Comparison of ENCODE assay signal across 17 mouse cellular contexts in genomic region chr2:143500845-143501244, GRCm38 (mm10). TPM values are rescaled to one million over a fixed set of nuclear protein-coding genes. Genes with fewer than 3 reads are reported as not detected.
DNase-seq lines count a peak whose midpoint lies in the region; ATAC-seq and TF ChIP-seq lines count a peak whose summit lies in the region.
"Had no signal": no experiment of that assay in that cellular context is flagged by ENCODE, and none has a peak within 500 bp of the region (broad histone marks: within the 10 kb centered on the region; RNA-seq: fewer than 3 reads in every experiment).

No protein-coding gene starts in this region.

- H3K4me3 ChIP-seq in hindbrain, postnatal 0 days (ENCODE audit: low read length) = no peak overlapping the region
- no peak overlapping the region for H3K4me3 ChIP-seq in hindbrain, embryonic 11.5 days (ENCODE audit: low read depth, low read length)
- H3K4me3 ChIP-seq in testis, adult 2 months (ENCODE audit: control insufficient read depth, low read depth, low read length) = peak overlapping the region; percentile 31
- H3K4me3 ChIP-seq: erythroblast, embryonic 14.5 days; heart, adult 2 months; kidney, embryonic 15.5 days; limb, embryonic 10.5 days; myocyte had no signal

- no peaks in the 10 kb centered on the region for H3K36me3 ChIP-seq in hindbrain, postnatal 0 days (ENCODE audit: insufficient read depth, low read length)
- no peaks in the 10 kb centered on the region for H3K36me3 ChIP-seq in hindbrain, embryonic 11.5 days (ENCODE audit: control insufficient read depth, insufficient read depth, low read length)
- H3K36me3 ChIP-seq in testis, adult 2 months (ENCODE audit: control insufficient read depth, insufficient read depth, low read length) = no peaks in the 10 kb centered on the region
- H3K36me3 ChIP-seq: kidney, embryonic 15.5 days; limb, embryonic 10.5 days had no signal

- H3K27ac ChIP-seq in hindbrain, postnatal 0 days = no peak overlapping the region
- no peak overlapping the region for H3K27ac ChIP-seq in hindbrain, embryonic 11.5 days (ENCODE audit: low read depth, low read length)
- H3K27ac ChIP-seq in testis, adult 2 months (ENCODE audit: control insufficient read depth, insufficient read depth, low read depth, low read length) = no peak overlapping the region
- H3K27ac ChIP-seq: heart, adult 2 months; kidney, embryonic 15.5 days; limb, embryonic 10.5 days; liver, embryonic 14.5 days had no signal

- TF ChIP-seq CTCF in hindbrain, postnatal 0 days (IDR thresholded peaks at IDR 0.05; ENCODE audit: low read depth) = no peak
- TF ChIP-seq CTCF in testis, adult 2 months (IDR thresholded peaks at IDR 0.05; ENCODE audit: control insufficient read depth, insufficient read depth, insufficient replicate concordance, low read depth, low read length) = no peak

- H3K27me3 ChIP-seq in hindbrain, postnatal 0 days (ENCODE audit: insufficient read depth, low read length) = no peaks in the 10 kb centered on the region
- no peaks in the 10 kb centered on the region for H3K27me3 ChIP-seq in hindbrain, embryonic 11.5 days (ENCODE audit: control insufficient read depth, insufficient read depth, low read length)
- H3K27me3 ChIP-seq in testis, adult 2 months (ENCODE audit: control insufficient read depth, insufficient read depth, low read length) = no peaks in the 10 kb centered on the region
- H3K27me3 ChIP-seq: kidney, embryonic 15.5 days had no signal

- DNase-seq in hindbrain, postnatal 0 days (ENCODE audit: low spot score) = peak; percentile 79
- no peak for DNase-seq in hindbrain, embryonic 11.5 days (ENCODE audit: low spot score)
- DNase-seq in testis, postnatal 10 days (ENCODE audit: low spot score) = no peak
- peak; percentile 18 for DNase-seq in cerebellum, adult 8-10 months
- DNase-seq in lung, postnatal 36 days = no peak
- DNase-seq: embryo, embryonic 11 days; heart, adult 2 months; lung, postnatal 4 days; spleen, adult 18-20 months had no signal

- H3K9me3 ChIP-seq in hindbrain, postnatal 0 days (ENCODE audit: low read length) = no peaks in the 10 kb centered on the region
- no peaks in the 10 kb centered on the region for H3K9me3 ChIP-seq in hindbrain, embryonic 11.5 days (ENCODE audit: control insufficient read depth, low read length)
- H3K9me3 ChIP-seq: kidney, embryonic 15.5 days; limb, embryonic 10.5 days had no signal

- ATAC-seq in hindbrain, postnatal 0 days = peak; percentile 63; the same call in 1 of the 2 replicates
- ATAC-seq in hindbrain, embryonic 11.5 days (ENCODE audit: low FRiP score) = no peak
- ATAC-seq in megakaryocyte-erythroid progenitor cell, adult 5-6 weeks (replicated peaks; ENCODE audit: low FRiP score, low TSS enrichment, poor library complexity, severe bottlenecking) = no peak

- 45% methylated on average over 9 of the region's 9 CpGs for WGBS in hindbrain, postnatal 0 days
- WGBS in hindbrain, embryonic 11.5 days = 93% methylated on average over 9 of the region's 9 CpGs

- TF ChIP-seq POLR2A in testis, adult 2 months (IDR thresholded peaks at IDR 0.05; ENCODE audit: control insufficient read depth, low read depth, low read length) = no peak

- no peaks in the 10 kb centered on the region for H3K4me1 ChIP-seq in hindbrain, postnatal 0 days (ENCODE audit: insufficient read depth, low read length)
- H3K4me1 ChIP-seq in hindbrain, embryonic 11.5 days (replicated peaks; ENCODE audit: control insufficient read depth, insufficient read depth, low read length) = no peaks in the 10 kb centered on the region
- H3K4me1 ChIP-seq in testis, adult 2 months (ENCODE audit: control insufficient read depth, insufficient read depth, low read length) = no peaks in the 10 kb centered on the region
- H3K4me1 ChIP-seq: kidney, embryonic 15.5 days; limb, embryonic 10.5 days had no signal

- H3K4me2 ChIP-seq in hindbrain, postnatal 0 days (ENCODE audit: low read depth, low read length) = no peak overlapping the region
- no peak overlapping the region for H3K4me2 ChIP-seq in hindbrain, embryonic 11.5 days (replicated peaks; ENCODE audit: low read depth, low read length)
- H3K4me2 ChIP-seq: kidney, embryonic 15.5 days had no signal

- no peak overlapping the region for H3K9ac ChIP-seq in hindbrain, postnatal 0 days (replicated peaks; ENCODE audit: low read length)
- no peak overlapping the region for H3K9ac ChIP-seq in hindbrain, embryonic 11.5 days (ENCODE audit: low read depth, low read length)
- H3K9ac ChIP-seq: kidney, embryonic 15.5 days; liver, embryonic 14.5 days had no signal

RNA-seq across cellular contexts. Expression of gene Pcsk2, which starts 45.1 kb away (rescaled TPM):
- total RNA-seq in hindbrain, postnatal 0 days (2014; rRNA removed) = 37.9 and 45.4 TPM in 2 replicates
- polyA plus RNA-seq in hindbrain, postnatal 0 days (2015; fragmentation: Nextera tagmentation; extraction: Ambion mirVana) = 25.5 and 26.5 TPM in 2 replicates
- polyA plus RNA-seq in hindbrain, embryonic 11.5 days (2014; fragmentation: Nextera tagmentation; extraction: Ambion mirVana) = 4.5 and 5.3 TPM in 2 replicates
- polyA plus RNA-seq in testis, adult 2 months (2012; rRNA removed) = 1.4 and 2.1 TPM in 2 replicates
- not detected in 2 replicates for total RNA-seq in megakaryocyte-erythroid progenitor cell, adult 5-6 weeks (2014; fragmentation: Nextera tagmentation)
- not detected in 2 replicates for total RNA-seq in megakaryocyte-erythroid progenitor cell, adult 5-6 weeks (2017)
- total RNA-seq: heart, adult 2 months; heart, postnatal 25 days had no signal
- polyA plus RNA-seq: erythroblast, embryonic 14.5 days; heart, adult 2 months had no signal

Comparison
In these comparisons a context has a peak if more than half of its experiments do, and no peak if none do; other contexts are left out.
1. DNase-seq: peak in hindbrain, postnatal 0 days (single experiment) and cerebellum, adult 8-10 months (single experiment); none in hindbrain, embryonic 11.5 days (single experiment), testis, postnatal 10 days (single experiment) and lung, postnatal 36 days (single experiment).